Mouse (Mus musculus): ENCODE measurements around the gene Ippk. TPM values are rescaled to one million over a fixed set of nuclear protein-coding genes. Genes with fewer than 3 reads are reported as not detected.

Gene Ippk
- polyA plus RNA-seq, 1 experiment from 2014 or later = 17.3 TPM

DNA sequence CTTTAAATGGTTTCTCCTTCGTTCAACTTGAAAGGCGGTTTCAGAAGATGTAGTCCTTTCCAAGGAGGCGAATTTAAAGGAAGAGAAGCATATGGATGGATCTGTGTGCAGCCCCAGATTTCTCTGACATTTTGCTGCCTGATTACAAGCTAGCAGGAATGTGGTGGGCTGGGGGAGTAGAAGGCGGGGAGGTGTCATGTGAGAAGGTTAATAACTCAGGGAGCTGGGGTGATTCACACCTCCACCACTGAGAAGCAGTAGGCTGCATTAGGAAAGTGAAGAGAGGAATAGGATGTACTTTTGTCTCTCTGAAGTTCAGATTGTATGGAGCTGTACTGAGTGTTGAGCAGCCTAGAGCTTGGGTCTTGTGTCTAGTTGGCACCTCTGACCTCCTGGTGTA lies 910 bp downstream of the Ippk start:
- Histone ChIP-seq H3K4me3 (replicated peaks; ENCODE audit: low read length) (peak overlapping the region; percentile 88), H3K27ac (ENCODE audit: low read length) (no peak overlapping the region), H3K4me2 (ENCODE audit: low read length) (peak overlapping the region; percentile 98), H3K9me3 (ENCODE audit: control insufficient read depth, low read length) (no peaks in the 10 kb centered on the region), H3K4me1 (replicated peaks; ENCODE audit: control insufficient read depth, insufficient read depth, low read length) (peaks cover 29% of the 10 kb centered on the region), H3K9ac (replicated peaks; ENCODE audit: low read depth, low read length) (peak overlapping the region; percentile 80), H3K27me3 (replicated peaks; ENCODE audit: control insufficient read depth, insufficient read depth, low read length) (no peaks in the 10 kb centered on the region), H3K36me3 (ENCODE audit: control insufficient read depth, insufficient read depth) (no peaks in the 10 kb centered on the region)
- no peak for ATAC-seq
- 33% methylated on average over 4 of the region's 4 CpGs for whole genome bisulfite sequencing

GRCm38 (mm10) chr13:49426736-49427135 lies 5.7 kb downstream of the Ippk start:
- H3K27me3 ChIP-seq (replicated peaks; ENCODE audit: control insufficient read depth, insufficient read depth, low read length) = no peaks in the 10 kb centered on the region
- peaks cover 21% of the 10 kb centered on the region for H3K4me1 ChIP-seq (replicated peaks; ENCODE audit: control insufficient read depth, insufficient read depth, low read length)
- H3K4me3 ChIP-seq (replicated peaks; ENCODE audit: low read length) = no peak overlapping the region
- H3K9ac ChIP-seq (replicated peaks; ENCODE audit: low read depth, low read length) = no peak overlapping the region
- no peak overlapping the region for H3K27ac ChIP-seq (ENCODE audit: low read length)
- no peaks in the 10 kb centered on the region for H3K9me3 ChIP-seq (ENCODE audit: control insufficient read depth, low read length)
- whole genome bisulfite sequencing = 95% methylated on average over 3 of the region's 3 CpGs
- no peak overlapping the region for H3K4me2 ChIP-seq (ENCODE audit: low read length)
- no peak for ATAC-seq
- H3K36me3 ChIP-seq (ENCODE audit: control insufficient read depth, insufficient read depth) = no peaks in the 10 kb centered on the region

DNA sequence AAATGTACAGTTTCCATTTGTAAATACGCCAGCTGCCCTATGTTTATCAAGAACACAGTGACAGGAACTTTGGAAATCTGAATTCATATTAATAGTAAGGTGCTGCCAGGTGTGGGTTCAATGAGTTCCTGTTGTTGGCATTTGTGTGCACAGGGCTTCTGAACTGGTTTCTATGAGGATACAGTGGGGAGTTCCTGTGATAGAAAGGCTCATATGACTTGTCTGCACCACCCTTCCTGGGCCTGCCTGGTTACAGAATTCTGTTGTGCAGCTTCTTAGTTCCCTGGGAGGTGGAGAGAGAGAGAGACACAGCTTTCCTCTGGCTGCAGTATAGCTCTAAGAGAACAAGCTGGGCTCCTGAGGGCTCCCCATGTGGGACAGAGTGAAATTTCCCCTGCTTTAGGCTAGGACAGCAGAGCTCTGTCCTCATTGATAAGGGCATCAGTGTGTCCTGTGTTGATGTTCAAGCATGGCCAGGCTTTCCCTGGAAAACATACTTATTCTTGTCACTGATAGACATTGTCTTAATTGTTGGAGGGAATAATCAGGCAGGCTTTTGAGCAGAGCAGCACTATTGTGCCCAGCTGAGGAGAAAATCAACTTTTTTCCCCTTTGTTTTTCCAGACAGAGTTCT lies 7.1 kb downstream of the Ippk start:
- no peaks in the 10 kb centered on the region for H3K9me3 ChIP-seq (ENCODE audit: control insufficient read depth, low read length)
- ATAC-seq = no peak
- WGBS = 91% methylated on average over 1 of the region's 1 CpGs
- H3K4me2 ChIP-seq (ENCODE audit: low read length) = no peak overlapping the region
- no peak overlapping the region for H3K4me3 ChIP-seq (replicated peaks; ENCODE audit: low read length)
- no peak overlapping the region for H3K27ac ChIP-seq (ENCODE audit: low read length)
- H3K9ac ChIP-seq (replicated peaks; ENCODE audit: low read depth, low read length) = no peak overlapping the region
- H3K36me3 ChIP-seq (ENCODE audit: control insufficient read depth, insufficient read depth) = peaks cover 2% of the 10 kb centered on the region
- H3K4me1 ChIP-seq (replicated peaks; ENCODE audit: control insufficient read depth, insufficient read depth, low read length) = peaks cover 7% of the 10 kb centered on the region
- no peaks in the 10 kb centered on the region for H3K27me3 ChIP-seq (replicated peaks; ENCODE audit: control insufficient read depth, insufficient read depth, low read length)

DNA sequence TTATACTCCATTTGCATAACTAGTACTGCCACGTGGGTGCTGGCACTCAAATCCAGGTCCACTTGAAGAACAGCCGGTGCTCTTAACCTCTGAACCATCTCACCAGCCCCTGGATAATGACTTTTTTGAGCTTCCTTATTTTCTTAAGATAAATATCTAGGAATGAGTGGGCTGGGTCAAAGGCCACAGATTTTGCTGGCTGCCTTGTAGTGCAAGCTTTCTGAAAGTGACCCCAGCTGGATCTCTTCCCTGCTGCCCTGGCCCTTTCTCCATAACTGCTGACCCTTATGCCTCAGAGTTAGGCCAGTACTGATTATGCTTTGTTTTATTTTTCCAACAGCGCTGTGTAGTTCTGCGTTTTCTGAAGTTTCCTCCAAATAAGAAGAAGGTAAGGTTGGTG lies 9.5 kb downstream of the Ippk start:
- no peak overlapping the region for H3K9ac ChIP-seq (replicated peaks; ENCODE audit: low read depth, low read length)
- H3K4me2 ChIP-seq (ENCODE audit: low read length) = no peak overlapping the region
- H3K4me3 ChIP-seq (replicated peaks; ENCODE audit: low read length) = no peak overlapping the region
- ATAC-seq = no peak
- peaks cover 10% of the 10 kb centered on the region for H3K36me3 ChIP-seq (ENCODE audit: control insufficient read depth, insufficient read depth)
- H3K27ac ChIP-seq (ENCODE audit: low read length) = no peak overlapping the region
- H3K27me3 ChIP-seq (replicated peaks; ENCODE audit: control insufficient read depth, insufficient read depth, low read length) = no peaks in the 10 kb centered on the region
- H3K4me1 ChIP-seq (replicated peaks; ENCODE audit: control insufficient read depth, insufficient read depth, low read length) = 0 out of 2 replicates have a peak, but pooled peaks cover 3% of the 10 kb centered on the region
- no peaks in the 10 kb centered on the region for H3K9me3 ChIP-seq (ENCODE audit: control insufficient read depth, low read length)
- 90% methylated on average over 4 of the region's 4 CpGs for WGBS

DNA sequence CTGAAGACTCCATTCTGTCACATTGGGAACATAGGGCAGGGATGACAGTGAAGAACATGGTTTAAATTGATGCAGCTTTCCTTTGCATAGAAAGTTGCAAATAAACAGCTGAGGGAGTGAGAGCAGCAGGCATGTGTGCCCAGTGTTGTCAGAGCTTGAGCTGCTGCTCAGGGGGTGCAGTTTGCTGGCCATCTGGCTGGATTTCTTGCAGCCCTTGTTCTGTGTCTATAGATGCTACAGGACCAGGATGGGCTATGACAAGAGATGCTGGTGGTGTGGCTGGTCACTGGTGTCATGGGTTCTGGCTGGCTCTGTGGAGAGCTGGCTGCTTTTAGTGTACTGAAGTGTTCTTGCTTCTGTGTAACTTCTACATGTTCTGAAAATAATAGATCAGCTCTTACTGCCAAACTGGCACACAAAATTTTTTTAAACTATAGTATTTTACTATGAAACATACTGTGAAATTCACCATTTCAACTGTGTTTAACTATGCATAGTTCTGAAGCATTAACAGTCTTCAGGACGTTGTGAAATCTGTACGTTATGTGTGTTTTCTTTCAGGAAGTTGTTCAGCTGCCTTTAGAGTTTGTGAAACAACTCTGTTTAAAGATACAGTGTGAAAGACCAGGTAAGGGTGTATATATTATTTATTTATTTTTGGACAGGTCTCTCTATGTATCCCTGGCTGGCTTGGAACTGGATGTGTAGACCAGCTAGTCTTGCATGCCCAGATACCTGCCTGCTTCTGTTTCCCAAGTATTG lies 12.4 kb downstream of the Ippk start:
- no peak overlapping the region for H3K9ac ChIP-seq (replicated peaks; ENCODE audit: low read depth, low read length)
- no peaks in the 10 kb centered on the region for H3K27me3 ChIP-seq (replicated peaks; ENCODE audit: control insufficient read depth, insufficient read depth, low read length)
- no peak for ATAC-seq
- H3K9me3 ChIP-seq (ENCODE audit: control insufficient read depth, low read length) = no peaks in the 10 kb centered on the region
- no peak overlapping the region for H3K4me2 ChIP-seq (ENCODE audit: low read length)
- no peak overlapping the region for H3K27ac ChIP-seq (ENCODE audit: low read length)
- peaks cover 21% of the 10 kb centered on the region for H3K36me3 ChIP-seq (ENCODE audit: control insufficient read depth, insufficient read depth)
- 94% methylated on average over 2 of the region's 2 CpGs for WGBS
- H3K4me1 ChIP-seq (replicated peaks; ENCODE audit: control insufficient read depth, insufficient read depth, low read length) = no peaks in the 10 kb centered on the region
- H3K4me3 ChIP-seq (replicated peaks; ENCODE audit: low read length) = no peak overlapping the region

DNA sequence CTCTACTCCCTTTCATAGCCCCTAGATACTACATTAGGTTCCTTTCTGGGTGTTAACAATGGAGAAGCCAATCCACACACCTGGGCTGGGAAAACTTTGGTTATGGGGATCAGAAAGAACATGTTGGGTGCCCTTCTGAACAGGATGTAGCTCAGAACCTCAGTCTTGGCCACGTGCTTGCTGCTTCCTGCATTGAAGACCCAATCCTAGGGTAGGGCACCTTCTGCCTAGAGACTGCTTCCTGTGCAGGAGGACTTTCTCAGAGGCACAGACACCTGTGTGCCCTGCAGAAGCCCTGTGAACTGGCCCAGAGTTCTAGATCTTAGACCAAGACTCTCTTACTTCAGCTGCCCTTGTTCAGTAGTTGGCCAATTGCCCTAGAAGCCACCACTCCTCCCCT lies 14.7 kb downstream of the Ippk start:
- Histone ChIP-seq H3K9me3 (ENCODE audit: control insufficient read depth, low read length) (no peaks in the 10 kb centered on the region), H3K9ac (replicated peaks; ENCODE audit: low read depth, low read length) (no peak overlapping the region), H3K4me1 (replicated peaks; ENCODE audit: control insufficient read depth, insufficient read depth, low read length) (no peaks in the 10 kb centered on the region), H3K27me3 (replicated peaks; ENCODE audit: control insufficient read depth, insufficient read depth, low read length) (no peaks in the 10 kb centered on the region), H3K27ac (ENCODE audit: low read length) (no peak overlapping the region), H3K36me3 (ENCODE audit: control insufficient read depth, insufficient read depth) (peaks cover 24% of the 10 kb centered on the region), H3K4me2 (ENCODE audit: low read length) (no peak overlapping the region), H3K4me3 (replicated peaks; ENCODE audit: low read length) (no peak overlapping the region)
- WGBS = 92% methylated on average over 1 of the region's 1 CpGs
- no peak for ATAC-seq

DNA sequence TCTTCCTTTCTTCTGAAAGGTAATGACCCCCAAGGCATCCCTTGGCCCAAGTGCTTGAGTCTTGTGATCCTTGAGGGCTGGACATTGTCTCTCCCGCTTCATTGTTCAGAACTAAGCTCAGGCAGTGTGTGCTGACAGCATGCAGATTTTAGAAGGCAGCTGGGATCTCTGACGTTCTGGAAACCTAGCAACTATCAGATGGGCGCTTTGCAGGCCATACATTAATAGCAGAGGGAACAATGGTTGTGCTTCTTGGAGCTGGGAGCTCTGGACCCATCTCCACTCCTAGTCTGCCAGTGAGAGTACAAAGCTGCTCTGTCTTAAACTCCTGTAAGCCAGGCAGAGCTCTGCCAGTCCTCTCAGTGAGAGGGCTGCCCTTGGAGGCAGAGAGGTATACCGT lies 15.1 kb downstream of the Ippk start:
- no peak for ATAC-seq
- WGBS = 83% methylated on average over 4 of the region's 4 CpGs

DNA sequence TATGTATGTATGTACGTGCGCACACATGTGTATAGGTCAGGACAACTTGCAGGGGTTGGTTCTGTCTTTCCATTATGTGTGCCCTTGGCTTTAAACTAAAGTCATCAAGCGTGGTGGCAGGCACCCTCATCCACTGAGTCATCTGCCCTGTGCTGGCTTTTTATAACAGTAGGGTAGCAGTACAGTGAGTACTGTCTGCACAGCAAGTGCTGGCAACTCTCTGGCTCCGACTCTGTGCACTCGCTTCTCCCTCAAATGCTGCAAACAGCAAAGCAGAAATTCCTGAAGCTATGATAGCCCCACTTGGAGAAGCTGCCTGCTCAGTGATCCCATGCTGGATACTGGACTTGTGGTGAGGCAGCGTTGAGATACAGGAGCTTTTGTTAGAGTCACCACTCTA lies 23.4 kb downstream of the Ippk start:
- Histone ChIP-seq H3K27me3 (replicated peaks; ENCODE audit: control insufficient read depth, insufficient read depth, low read length) (no peaks in the 10 kb centered on the region), H3K36me3 (ENCODE audit: control insufficient read depth, insufficient read depth) (peaks cover 4% of the 10 kb centered on the region), H3K9ac (replicated peaks; ENCODE audit: low read depth, low read length) (no peak overlapping the region), H3K4me2 (ENCODE audit: low read length) (no peak overlapping the region), H3K4me3 (replicated peaks; ENCODE audit: low read length) (no peak overlapping the region), H3K27ac (ENCODE audit: low read length) (no peak overlapping the region), H3K9me3 (ENCODE audit: control insufficient read depth, low read length) (no peaks in the 10 kb centered on the region), H3K4me1 (replicated peaks; ENCODE audit: control insufficient read depth, insufficient read depth, low read length) (no peaks in the 10 kb centered on the region)
- 98% methylated on average over 6 of the region's 6 CpGs for WGBS
- ATAC-seq = no peak

More for the DNA sequence above, 15.1 kb downstream of the Ippk start:
- Histone ChIP-seq H3K4me2 (ENCODE audit: low read length) (no peak overlapping the region), H3K27me3 (replicated peaks; ENCODE audit: control insufficient read depth, insufficient read depth, low read length) (no peaks in the 10 kb centered on the region), H3K36me3 (ENCODE audit: control insufficient read depth, insufficient read depth) (peaks cover 24% of the 10 kb centered on the region), H3K4me3 (replicated peaks; ENCODE audit: low read length) (no peak overlapping the region), H3K9ac (replicated peaks; ENCODE audit: low read depth, low read length) (no peak overlapping the region), H3K27ac (ENCODE audit: low read length) (no peak overlapping the region), H3K4me1 (replicated peaks; ENCODE audit: control insufficient read depth, insufficient read depth, low read length) (no peaks in the 10 kb centered on the region), H3K9me3 (ENCODE audit: control insufficient read depth, low read length) (no peaks in the 10 kb centered on the region)

- H3K9me3 ChIP-seq (ENCODE audit: control insufficient read depth, low read length) = no peaks in the 10 kb centered on the region
- peaks cover 5% of the 10 kb centered on the region; the same call in 1 of the 2 replicates for H3K36me3 ChIP-seq (ENCODE audit: control insufficient read depth, insufficient read depth)
- peak; percentile 91 for ATAC-seq
- H3K4me1 ChIP-seq (replicated peaks; ENCODE audit: control insufficient read depth, insufficient read depth, low read length) = no peaks in the 10 kb centered on the region
- no peak overlapping the region for H3K4me3 ChIP-seq (replicated peaks; ENCODE audit: low read length)
- no peak overlapping the region for H3K9ac ChIP-seq (replicated peaks; ENCODE audit: low read depth, low read length)
- H3K27ac ChIP-seq (ENCODE audit: low read length) = no peak overlapping the region
- no peak overlapping the region for H3K4me2 ChIP-seq (ENCODE audit: low read length)
- 46% methylated on average over 5 of the region's 5 CpGs for WGBS
- H3K27me3 ChIP-seq (replicated peaks; ENCODE audit: control insufficient read depth, insufficient read depth, low read length) = no peaks in the 10 kb centered on the region
These were observed 28.3 kb downstream of the Ippk start for GRCm38 (mm10) chr13:49449318-49449749.

Data from forebrain, embryonic 16.5 days (tissue).